Mouse (Mus musculus) heart, embryonic 14.5 days (tissue): ENCODE measurements at regions not wholly inside any gene's neighbourhood (a gene's known extent, or its start where the extent isn't known, plus 50 kb on each side); places are given as distances from the start of the nearest gene placed in this dataset.

Experiments
- ATAC-seq: fragments of 200-750 bp; cut with Nextera tagmentation; 2 replicates; pipeline ENCODE4 v1.8.0; 2017; ENCODE audit warnings: low read depth, moderate TSS enrichment; ENCODE audit not compliant: insufficient number of reproducible peaks, insufficient read depth, low FRiP score
- H3K27ac ChIP-seq, 2 experiments: fragments of 200-500 bp in 1 of 2; fragments of 300-500 bp in 1 of 2; sonication (generic) in 1 of 2; replicated peaks in 1 of 2; 2 replicates each; pipeline ENCODE4 v1.5.1; 2012 to 2014; ENCODE audit warnings: low read depth in 2 of 2, low read length in 2 of 2, control low read depth in 1 of 2, mild to moderate bottlenecking in 1 of 2, mixed read lengths in 1 of 2; ENCODE audit not compliant: control insufficient read depth in 1 of 2, insufficient read depth in 1 of 2
- H3K27me3 ChIP-seq: fragments of 300-500 bp; sonication (generic); 2 replicates; pipeline ENCODE4 v1.6.1; 2014; ENCODE audit warnings: mild to moderate bottlenecking, low read length, control low read depth; ENCODE audit not compliant: control insufficient read depth, insufficient read depth
- H3K36me3 ChIP-seq: fragments of 300-500 bp; sonication (generic); 2 replicates; pipeline ENCODE4 v1.6.1; 2014; ENCODE audit warnings: mild to moderate bottlenecking, control low read depth, low read length, mixed read lengths; ENCODE audit not compliant: control insufficient read depth, insufficient read depth
- H3K4me1 ChIP-seq, 2 experiments: fragments of 200-500 bp in 1 of 2; fragments of 300-500 bp in 1 of 2; sonication (generic) in 1 of 2; 2 replicates each; pipeline ENCODE4 v1.6.1; 2012 to 2014; ENCODE audit warnings: low read length in 2 of 2, control low read depth in 1 of 2, mixed read lengths in 1 of 2; ENCODE audit not compliant: control insufficient read depth in 2 of 2, insufficient read depth in 2 of 2
- H3K4me2 ChIP-seq: fragments of 300-500 bp; sonication (generic); 2 replicates; pipeline ENCODE4 v1.6.1; 2014; ENCODE audit warnings: mild to moderate bottlenecking, low read length
- H3K4me3 ChIP-seq, 2 experiments: fragments of 200-500 bp in 1 of 2; fragments of 300-500 bp in 1 of 2; sonication (generic) in 1 of 2; 2 replicates each; pipeline ENCODE4 v1.5.1; 2012 to 2014; ENCODE audit warnings: low read length in 2 of 2, mild to moderate bottlenecking in 2 of 2, control low read depth in 1 of 2, low read depth in 1 of 2, moderate library complexity in 1 of 2; ENCODE audit not compliant: control insufficient read depth in 1 of 2, insufficient read depth in 1 of 2
- H3K9ac ChIP-seq: fragments of 300-500 bp; sonication (generic); 2 replicates; pipeline ENCODE4 v1.6.1; 2014; ENCODE audit warnings: mild to moderate bottlenecking, low read length
- H3K9me3 ChIP-seq: fragments of 300-500 bp; sonication (generic); 2 replicates; pipeline ENCODE4 v1.6.1; 2016; ENCODE audit warnings: low read length, control low read depth; ENCODE audit not compliant: control insufficient read depth
- WGBS: fragments of 180-500 bp; shearing (Covaris S2); extraction: QIAGEN DNeasy Blood & Tissue Kit; methylation state at CpG from one replicate; pipeline ENCODE4 v1.1.7; 2014; 5-methylcytosine and 5-hydroxymethylcytosine counted together

DNA sequence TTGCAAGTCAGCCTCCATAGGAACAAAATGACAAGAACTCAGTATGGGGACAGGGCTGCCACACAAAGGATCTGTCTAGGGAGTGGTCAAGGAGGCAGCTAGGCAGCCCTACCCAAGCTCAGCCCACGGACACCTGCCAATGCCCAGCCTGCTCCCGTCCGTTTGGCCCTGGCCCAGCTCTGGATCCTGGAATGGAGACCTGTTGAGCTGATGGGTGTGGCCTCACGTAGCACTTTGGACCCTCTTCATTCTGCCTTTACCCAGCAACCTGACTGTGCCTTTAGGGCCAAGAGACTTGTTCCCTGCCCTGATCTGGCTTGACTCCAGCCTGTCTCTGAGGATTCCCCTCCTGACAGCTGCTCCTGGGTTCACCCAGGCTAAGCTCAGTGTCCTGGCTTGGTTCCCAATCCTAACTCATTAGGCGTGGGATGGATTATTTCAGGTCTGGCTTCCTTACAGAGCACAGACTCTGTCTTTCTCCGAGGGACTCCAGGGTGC is 50.5 kb upstream of the Msx1 start:
- Histone ChIP-seq H3K4me1 (no peaks in the 10 kb centered on the region), H3K36me3 (no peaks in the 10 kb centered on the region), H3K9me3 (no peaks in the 10 kb centered on the region), H3K4me2 (no peak overlapping the region), H3K9ac (no peak overlapping the region), H3K27ac (no peak overlapping the region), H3K4me3 (no peak overlapping the region), H3K27me3 (no peaks in the 10 kb centered on the region)
- no peak for ATAC-seq
- 65% methylated on average over 6 of the region's 6 CpGs for WGBS
